Mouse (Mus musculus) liver, embryonic 14.5 days (tissue): Measurements from ENCODE around the gene Magi1. TPM values are rescaled to one million over a fixed set of nuclear protein-coding genes. Genes with fewer than 3 reads are reported as not detected.

Source experiments
- ATAC-seq: fragments of 200-750 bp; cut with Nextera tagmentation; 2 replicates; pipeline ENCODE4 v1.8.0; 2017; ENCODE audit warnings: moderate number of reproducible peaks, mild to moderate bottlenecking, moderate library complexity; ENCODE audit not compliant: insufficient read depth
- DNase-seq, 3 experiments: peaks; one replicate each; pipeline ENCODE4 v3.0.0-alpha.2; 2012 to 2013; ENCODE audit warnings: low read depth in 3 of 3, low spot score in 3 of 3
- H3K27ac ChIP-seq: fragments of 300-500 bp; sonication (generic); 2 replicates; pipeline ENCODE4 v1.5.1; 2014; ENCODE audit warnings: moderate library complexity, mild to moderate bottlenecking, control low read depth, inconsistent platforms
- H3K27me3 ChIP-seq: fragments of 300-500 bp; sonication (generic); 2 replicates; pipeline ENCODE4 v1.6.1; 2014; ENCODE audit warnings: mild to moderate bottlenecking, low read length, moderate library complexity; ENCODE audit not compliant: control insufficient read depth, insufficient read depth
- H3K36me3 ChIP-seq: fragments of 300-500 bp; sonication (generic); replicated peaks from 2 replicates; pipeline ENCODE4 v1.6.1; 2014; ENCODE audit warnings: low read depth; ENCODE audit not compliant: control insufficient read depth, insufficient read depth
- H3K4me1 ChIP-seq, 2 experiments: fragments of 200-500 bp in 1 of 2; fragments of 300-500 bp in 1 of 2; sonication (generic) in 1 of 2; replicated peaks; 2 replicates each; pipeline ENCODE4 v1.6.1; 2012 to 2014; ENCODE audit warnings: antibody characterized with exemption in 1 of 2, inconsistent platforms in 1 of 2, low read length in 1 of 2; ENCODE audit not compliant: control insufficient read depth in 2 of 2, insufficient read depth in 2 of 2
- H3K4me2 ChIP-seq: fragments of 300-500 bp; sonication (generic); 2 replicates; pipeline ENCODE4 v1.6.1; 2014; ENCODE audit warnings: low read depth, mild to moderate bottlenecking, control low read depth, moderate library complexity
- H3K4me3 ChIP-seq, 2 experiments: fragments of 200-500 bp in 1 of 2; fragments of 300-500 bp in 1 of 2; sonication (generic) in 1 of 2; 2 replicates each; pipeline ENCODE4 v1.5.1; 2012 to 2014; ENCODE audit warnings: low read depth in 2 of 2, low read length in 2 of 2, mild to moderate bottlenecking in 2 of 2, control low read depth in 1 of 2, inconsistent platforms in 1 of 2, moderate library complexity in 1 of 2; ENCODE audit not compliant: insufficient read depth in 1 of 2
- H3K9ac ChIP-seq: fragments of 300-500 bp; sonication (generic); replicated peaks from 2 replicates; pipeline ENCODE4 v1.6.1; 2014; ENCODE audit warnings: mild to moderate bottlenecking, control low read depth, moderate library complexity
- H3K9me3 ChIP-seq: fragments of 300-500 bp; sonication (generic); 2 replicates; pipeline ENCODE4 v1.6.1; 2016; ENCODE audit warnings: low read length, mixed read lengths; ENCODE audit not compliant: control insufficient read depth
- CTCF ChIP-seq: IDR thresholded peaks from 2 replicates; pipeline ENCODE4 v1.5.1; 2016; ENCODE audit warnings: antibody characterized with exemption, low read depth, control low read depth
- EP300 ChIP-seq: IDR thresholded peaks from 2 replicates; pipeline ENCODE4 v1.6.1; 2016; ENCODE audit warnings: antibody characterized with exemption, low read depth
- WGBS: fragments of 180-500 bp; shearing (Covaris S2); extraction: QIAGEN DNeasy Blood & Tissue Kit; methylation state at CpG from one replicate; pipeline ENCODE4 v1.1.7; 2014; ENCODE audit not compliant: insufficient replicate concordance; 5-methylcytosine and 5-hydroxymethylcytosine counted together
- polyA plus RNA-seq, 2 experiments: library from polyadenylated mRNA; depleted of rRNA in 1 of 2; stranded (reverse) in 1 of 2; unstranded in 1 of 2; fragments of >200 nt; fragmentation: Nextera tagmentation in 1 of 2; extraction: Ambion mirVana in 1 of 2; gene quantifications; 2 replicates each; pipeline versions ENCODE4 v1.2.1 to v1.2.3; 2012 to 2014

Gene Magi1
- polyA plus RNA-seq, 2 experiments, result 1.1 to 1.3 TPM

- TF ChIP-seq CTCF, result peak; percentile 47; the same call in 1 of the 2 replicates
- no peak for TF ChIP-seq EP300
- Histone ChIP-seq H3K9ac (no peak overlapping the region), H3K27me3 (no peaks in the 10 kb centered on the region), H3K4me2 (no peak overlapping the region), H3K27ac (no peak overlapping the region), H3K36me3 (no peaks in the 10 kb centered on the region), H3K4me3 (no peak overlapping the region), H3K9me3 (no peaks in the 10 kb centered on the region), H3K4me1 (no peaks in the 10 kb centered on the region; a peak in 1 of 4 replicates)
- ATAC-seq (no peak), DNase-seq (no peak)
- WGBS, result 60% methylated on average over 3 of the region's 3 CpGs
These were observed 143.7 kb downstream of the Magi1 start for GRCm38 (mm10) chr6:94139952-94140414.

GRCm38 (mm10) chr6:94136693-94137092 lies 147.0 kb downstream of the Magi1 start:
- TF ChIP-seq EP300 (no peak), CTCF (no peak)
- 61% methylated on average over 3 of the region's 3 CpGs for WGBS
- Histone ChIP-seq H3K27me3 (no peaks in the 10 kb centered on the region), H3K9me3 (no peaks in the 10 kb centered on the region), H3K27ac (no peak overlapping the region), H3K4me3 (no peak overlapping the region), H3K9ac (no peak overlapping the region), H3K4me1 (no peaks in the 10 kb centered on the region; a peak in 1 of 4 replicates), H3K4me2 (no peak overlapping the region), H3K36me3 (no peaks in the 10 kb centered on the region)
- ATAC-seq, result no peak
- no peak for DNase-seq

GRCm38 (mm10) chr6:94134159-94134558 lies 149.6 kb downstream of the Magi1 start:
- Histone ChIP-seq H3K9me3 (no peaks in the 10 kb centered on the region), H3K4me3 (no peak overlapping the region), H3K27ac (no peak overlapping the region), H3K4me2 (no peak overlapping the region), H3K9ac (no peak overlapping the region), H3K36me3 (no peaks in the 10 kb centered on the region), H3K27me3 (no peaks in the 10 kb centered on the region), H3K4me1 (no peaks in the 10 kb centered on the region)
- 53% methylated on average over 5 of the region's 5 CpGs for WGBS
- no peak for DNase-seq
- TF ChIP-seq EP300, result no peak
- no peak for TF ChIP-seq CTCF
- no peak for ATAC-seq

- Histone ChIP-seq H3K4me2 (no peak overlapping the region), H3K27me3 (no peaks in the 10 kb centered on the region), H3K27ac (no peak overlapping the region), H3K4me1 (peaks cover 0 to 5% of the 10 kb centered on the region in 2 experiments; a peak in 1 of 4 replicates), H3K4me3 (no peak overlapping the region), H3K9ac (no peak overlapping the region), H3K36me3 (no peaks in the 10 kb centered on the region), H3K9me3 (no peaks in the 10 kb centered on the region)
- WGBS, result 54% methylated on average over 4 of the region's 4 CpGs
- no peak for ATAC-seq
- no peak for TF ChIP-seq EP300
- TF ChIP-seq CTCF, result no peak
- DNase-seq, result no peak
These were observed 151.7 kb downstream of the Magi1 start for GRCm38 (mm10) chr6:94131999-94132398.

GRCm38 (mm10) chr6:94130389-94130788 lies 153.3 kb downstream of the Magi1 start:
- WGBS, result 37% methylated on average over 5 of the region's 5 CpGs
- no peak for DNase-seq
- H3K4me3 ChIP-seq, result no peak overlapping the region
- no peaks in the 10 kb centered on the region for H3K27me3 ChIP-seq
- TF ChIP-seq CTCF (no peak), EP300 (no peak)
- H3K4me1 ChIP-seq, result peaks cover 0 to 8% of the 10 kb centered on the region in 2 experiments; a peak in 2 of 4 replicates
- no peak overlapping the region for H3K4me2 ChIP-seq
- H3K36me3 ChIP-seq, result no peaks in the 10 kb centered on the region
- H3K27ac ChIP-seq, result no peak overlapping the region
- no peak for ATAC-seq
- H3K9me3 ChIP-seq, result no peaks in the 10 kb centered on the region
- H3K9ac ChIP-seq, result no peak overlapping the region
